Mouse (Mus musculus) MEL (cell line): ENCODE data around the gene Colca2.

ENCODE experiments used
- BHLHE40 ChIP-seq: IDR thresholded peaks from 2 replicates; pipeline ENCODE4 v1.6.1; 2012; ENCODE audit warnings: low read depth, mild to moderate bottlenecking, inconsistent platforms, low read length, improper control_type of control experiment, borderline replicate concordance
- CTCF ChIP-seq, 3 experiments: IDR thresholded peaks in 2 of 3; conservative IDR thresholded peaks in 1 of 3; 2 replicates each; pipeline ENCODE4 v1.5.1; 2011 to 2012; ENCODE audit warnings: low read length in 3 of 3, low read depth in 2 of 3, mild to moderate bottlenecking in 2 of 3, improper control_type of control experiment in 1 of 3, inconsistent platforms in 1 of 3, mixed read lengths in 1 of 3, moderate library complexity in 1 of 3; ENCODE audit not compliant: control insufficient read depth in 1 of 3, insufficient read depth in 1 of 3, poor library complexity in 1 of 3, severe bottlenecking in 1 of 3
- ETS1 ChIP-seq: IDR thresholded peaks from 2 replicates; pipeline ENCODE4 v1.6.1; 2012; ENCODE audit warnings: low read depth, mild to moderate bottlenecking, inconsistent platforms, low read length, improper control_type of control experiment, moderate library complexity
- GATA1 ChIP-seq: IDR thresholded peaks from 2 replicates; pipeline ENCODE4 v1.6.1; 2011; ENCODE audit warnings: low read depth, low read length, improper control_type of control experiment
- POLR2A ChIP-seq, 2 experiments: IDR thresholded peaks; 2 replicates each; pipeline ENCODE4 v1.6.1; 2011 to 2012; ENCODE audit warnings: low read length in 2 of 2, mild to moderate bottlenecking in 2 of 2, control low read depth in 1 of 2, improper control_type of control experiment in 1 of 2, low read depth in 1 of 2, moderate library complexity in 1 of 2; ENCODE audit not compliant: control insufficient read depth in 1 of 2, insufficient read depth in 1 of 2, poor library complexity in 1 of 2
- SIN3A ChIP-seq: IDR thresholded peaks from 2 replicates; pipeline ENCODE4 v1.6.1; 2012; ENCODE audit warnings: low read length, improper control_type of control experiment, inconsistent platforms
- TAL1 ChIP-seq: IDR thresholded peaks from 2 replicates; pipeline ENCODE4 v1.6.1; 2012; ENCODE audit warnings: mild to moderate bottlenecking, inconsistent platforms, low read length, moderate library complexity, mixed read lengths
- USF1 ChIP-seq: IDR thresholded peaks from 2 replicates; pipeline ENCODE4 v1.6.1; 2014; ENCODE audit warnings: low read depth, mild to moderate bottlenecking, inconsistent platforms, low read length, improper control_type of control experiment, moderate library complexity

- TF ChIP-seq BHLHE40, result no peak
- TF ChIP-seq CTCF (IDR thresholded peaks at IDR 0.05 in 2 of 3, conservative IDR thresholded peaks at IDR 0.05 in 1 of 3; ENCODE audit: control insufficient read depth in 1 of 3, insufficient read depth in 1 of 3, low read depth in 2 of 3, low read length in 3 of 3, poor library complexity in 1 of 3, severe bottlenecking in 1 of 3), result no peak
- no peak for TF ChIP-seq SIN3A
- no peak for TF ChIP-seq TAL1
- no peak for TF ChIP-seq POLR2A (IDR thresholded peaks at IDR 0.05; ENCODE audit: control insufficient read depth in 1 of 2, insufficient read depth in 1 of 2, low read depth in 1 of 2, low read length in 2 of 2, poor library complexity in 1 of 2)
- no peak for TF ChIP-seq ETS1
- TF ChIP-seq USF1, result no peak
- no peak for TF ChIP-seq GATA1
Measured at GRCm38 (mm10) chr9:51274678-51275077, 3.7 kb downstream of the Colca2 start.
